Mouse (Mus musculus) heart, adult 2 months (tissue): Measurements from ENCODE around the gene Rem2. TPM values are rescaled to one million over a fixed set of nuclear protein-coding genes. Genes with fewer than 3 reads are reported as not detected.

Experiments used
- DNase-seq, 2 experiments: peaks; one replicate each; pipeline ENCODE4 v3.0.0; 2021
- H3K27ac ChIP-seq: fragments of 200-600 bp; 2 replicates; pipeline ENCODE4 v1.8.1; 2022
- H3K27me3 ChIP-seq: fragments of 200-500 bp; 2 replicates; pipeline ENCODE4 v1.6.1; 2012; ENCODE audit warnings: mild to moderate bottlenecking, low read length, inconsistent platforms, mixed read lengths; ENCODE audit not compliant: control insufficient read depth, insufficient read depth
- H3K36me3 ChIP-seq: fragments of 200-500 bp; 2 replicates; pipeline ENCODE4 v1.6.1; 2012; ENCODE audit warnings: low read length, inconsistent platforms; ENCODE audit not compliant: control insufficient read depth, insufficient read depth
- H3K4me1 ChIP-seq: fragments of 200-500 bp; 2 replicates; pipeline ENCODE4 v1.6.1; 2011; ENCODE audit warnings: low read length; ENCODE audit not compliant: control insufficient read depth, insufficient read depth
- H3K4me3 ChIP-seq: fragments of 200-600 bp; 2 replicates; pipeline ENCODE4 v1.8.1; 2022
- H3K79me2 ChIP-seq: fragments of 200-500 bp; replicated peaks from 2 replicates; pipeline ENCODE4 v1.6.1; 2012; ENCODE audit warnings: mild to moderate bottlenecking, inconsistent platforms, low read length, moderate library complexity, mixed read lengths; ENCODE audit not compliant: control insufficient read depth, insufficient read depth
- H3K9ac ChIP-seq: fragments of 200-500 bp; 2 replicates; pipeline ENCODE4 v1.6.1; 2012; ENCODE audit warnings: low read depth, mild to moderate bottlenecking, control low read depth, inconsistent platforms, low read length, mixed read lengths
- CTCF ChIP-seq: fragments of 200-600 bp; IDR thresholded peaks from 2 replicates; pipeline ENCODE4 v1.8.1; 2022; ENCODE audit warnings: antibody characterized with exemption, mild to moderate bottlenecking, moderate library complexity
- EP300 ChIP-seq: fragments of 200-500 bp; IDR thresholded peaks from 2 replicates; pipeline ENCODE4 v1.6.1; 2011; ENCODE audit warnings: low read depth, low read length, control low read depth; ENCODE audit not compliant: insufficient read depth
- POLR2A ChIP-seq: fragments of 200-500 bp; IDR thresholded peaks from 2 replicates; pipeline ENCODE4 v1.6.1; 2011; ENCODE audit warnings: mild to moderate bottlenecking, low read depth, low read length, control low read depth; ENCODE audit not compliant: insufficient read depth
- WGBS: fragments of 180-500 bp; shearing (Covaris S2); methylation state at CpG from one replicate; pipeline ENCODE4 v1.1.7; 2018; 5-methylcytosine and 5-hydroxymethylcytosine counted together
- intact Hi-C: fragments of 180-260 bp; cut with DNase I; formaldehyde crosslinking; loops from one replicate; pipeline ENCODE4 v1.15.1; 2025
- polyA plus RNA-seq: library from polyadenylated mRNA; depleted of rRNA; stranded (reverse); fragments of >200 nt; gene quantifications from 2 replicates; pipeline ENCODE4 v1.2.3, GENCODE M21; 2012
- total RNA-seq, 2 experiments: library from RNA; stranded (reverse); gene quantifications; 2 replicates each; pipeline ENCODE4 v1.2.3; 2021

Rem2 gene
- total and polyA plus RNA-seq, 3 experiments: not detected

- WGBS: 40% methylated on average over 12 of the region's 12 CpGs
- H3K4me3 ChIP-seq: peak overlapping the region; percentile 71
Observed at GRCm38 (mm10) chr14:54433941-54434531, 41.9 kb upstream of the Rem2 start.

DNA sequence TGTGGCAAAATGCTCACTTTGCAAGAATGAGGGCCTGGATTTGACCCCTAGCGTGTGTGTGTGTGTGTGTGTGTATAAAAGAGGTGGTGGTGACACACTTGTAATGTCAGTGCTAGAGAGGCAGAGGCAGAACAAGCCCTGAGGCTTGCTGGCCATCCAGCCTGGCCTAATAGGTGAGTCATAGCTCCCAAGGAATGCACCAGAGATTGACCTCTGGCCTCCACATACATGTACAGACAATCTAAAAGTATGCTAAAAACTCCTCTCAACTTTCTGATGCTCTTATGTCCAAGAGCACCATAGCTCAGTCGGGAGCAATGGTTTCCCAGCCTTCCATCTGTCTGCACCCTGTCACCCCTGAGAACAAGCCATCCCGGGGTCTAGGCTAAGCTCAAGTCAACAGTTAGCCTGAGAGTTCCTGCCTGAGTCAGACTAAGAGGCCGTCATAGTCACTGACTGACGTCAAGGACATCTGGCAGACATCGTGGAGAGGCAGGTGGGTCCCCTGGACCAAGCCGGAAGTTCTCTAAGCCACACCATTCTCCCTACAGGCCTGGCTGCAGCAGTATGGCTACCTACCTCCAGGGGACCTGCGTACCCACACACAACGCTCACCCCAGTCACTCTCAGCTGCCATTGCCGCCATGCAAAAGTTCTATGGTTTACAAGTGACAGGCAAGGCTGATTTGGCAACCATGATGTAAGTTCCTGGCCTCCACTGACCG lies 40.5 kb upstream of the Rem2 start:
- WGBS: 63% methylated on average over 11 of the region's 11 CpGs

More at GRCm38 (mm10) chr14:54433941-54434531, 41.9 kb upstream of the Rem2 start:
- Histone ChIP-seq H3K4me1 (peaks cover 9% of the 10 kb centered on the region), H3K9ac (no peak overlapping the region), H3K27ac (peak overlapping the region; percentile 81), H3K36me3 (no peaks in the 10 kb centered on the region), H3K27me3 (peaks cover 1% of the 10 kb centered on the region; the same call in 1 of the 2 replicates), H3K79me2 (no peaks in the 10 kb centered on the region)
- peak; percentile 33 to 46 for DNase-seq
- intact Hi-C loops: no loop called here
- TF ChIP-seq EP300 (no peak), POLR2A (no peak), CTCF (no peak)

DNA sequence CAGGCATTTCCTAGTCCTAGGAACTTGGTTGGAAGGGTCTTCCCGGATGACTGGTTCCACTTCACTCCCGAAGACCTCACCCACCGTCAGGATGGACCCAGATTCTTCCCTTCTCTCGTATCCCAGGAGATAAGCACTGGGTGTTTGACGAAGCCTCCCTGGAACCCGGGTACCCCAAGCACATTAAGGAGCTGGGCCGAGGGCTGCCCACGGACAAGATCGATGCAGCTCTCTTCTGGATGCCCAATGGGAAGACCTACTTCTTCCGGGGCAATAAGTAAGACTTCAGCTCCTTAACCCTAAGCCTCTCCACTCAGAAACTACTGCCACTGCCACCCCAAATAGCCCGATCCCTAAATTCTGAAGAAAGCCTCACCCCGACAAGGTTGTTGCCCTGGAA lies 36.7 kb upstream of the Rem2 start:
- H3K27ac ChIP-seq: no peak overlapping the region
- H3K9ac ChIP-seq: no peak overlapping the region
- H3K4me3 ChIP-seq: no peak overlapping the region
- 88% methylated on average over 12 of the region's 12 CpGs for WGBS
- no peak for DNase-seq
- TF ChIP-seq CTCF: no peak
- TF ChIP-seq EP300: no peak
- no peak for TF ChIP-seq POLR2A
- intact Hi-C loops: no loop called here
- 0 out of 2 replicates have a peak, but pooled peaks cover 1% of the 10 kb centered on the region for H3K4me1 ChIP-seq
- no peaks in the 10 kb centered on the region for H3K36me3 ChIP-seq
- H3K27me3 ChIP-seq: no peaks in the 10 kb centered on the region
- H3K79me2 ChIP-seq: no peaks in the 10 kb centered on the region

More for the DNA sequence above, 40.5 kb upstream of the Rem2 start:
- Histone ChIP-seq H3K4me3 (no peak overlapping the region), H3K27me3 (peaks cover 1% of the 10 kb centered on the region; the same call in 1 of the 2 replicates), H3K27ac (no peak overlapping the region), H3K4me1 (peaks cover 7% of the 10 kb centered on the region), H3K9ac (no peak overlapping the region), H3K79me2 (no peaks in the 10 kb centered on the region), H3K36me3 (no peaks in the 10 kb centered on the region)
- intact Hi-C loops: no loop called here
- no peak for TF ChIP-seq POLR2A
- no peak for TF ChIP-seq CTCF
- TF ChIP-seq EP300: no peak
- no peak for DNase-seq

GRCm38 (mm10) chr14:54439610-54440009 lies 36.3 kb upstream of the Rem2 start:
- Histone ChIP-seq H3K4me3 (no peak overlapping the region), H3K9ac (no peak overlapping the region), H3K4me1 (0 out of 2 replicates have a peak, but pooled peaks cover 1% of the 10 kb centered on the region), H3K27me3 (no peaks in the 10 kb centered on the region), H3K36me3 (no peaks in the 10 kb centered on the region), H3K27ac (no peak overlapping the region), H3K79me2 (no peaks in the 10 kb centered on the region)
- no peak for DNase-seq
- 75% methylated on average over 7 of the region's 7 CpGs for WGBS
- intact Hi-C loops: loop anchor here (10.0 kb wide), 1 partner anchor 375 kb away; no protein-coding TSS in a partner anchor
- TF ChIP-seq EP300 (no peak), CTCF (no peak), POLR2A (no peak)

DNA sequence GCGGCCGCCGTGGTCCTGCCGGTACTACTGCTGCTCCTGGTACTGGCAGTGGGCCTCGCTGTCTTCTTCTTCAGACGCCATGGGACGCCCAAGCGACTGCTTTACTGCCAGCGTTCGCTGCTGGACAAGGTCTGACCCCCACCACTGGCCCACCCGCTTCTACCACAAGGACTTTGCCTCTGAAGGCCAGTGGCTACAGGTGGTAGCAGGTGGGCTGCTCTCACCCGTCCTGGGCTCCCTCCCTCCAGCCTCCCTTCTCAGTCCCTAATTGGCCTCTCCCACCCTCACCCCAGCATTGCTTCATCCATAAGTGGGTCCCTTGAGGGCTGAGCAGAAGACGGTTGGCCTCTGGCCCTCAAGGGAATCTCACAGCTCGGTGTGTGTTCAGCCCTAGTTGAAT lies 35.4 kb upstream of the Rem2 start:
- Histone ChIP-seq H3K36me3 (no peaks in the 10 kb centered on the region), H3K4me1 (0 out of 2 replicates have a peak, but pooled peaks cover 1% of the 10 kb centered on the region), H3K4me3 (no peak overlapping the region), H3K79me2 (no peaks in the 10 kb centered on the region), H3K9ac (no peak overlapping the region), H3K27ac (no peak overlapping the region), H3K27me3 (no peaks in the 10 kb centered on the region)
- intact Hi-C loops: loop anchor here (10.0 kb wide), 1 partner anchor 376 kb away; no protein-coding TSS in a partner anchor
- no peak for TF ChIP-seq POLR2A
- no peak for TF ChIP-seq CTCF
- no peak for TF ChIP-seq EP300
- 86% methylated on average over 14 of the region's 14 CpGs for WGBS
- DNase-seq: no peak

DNA sequence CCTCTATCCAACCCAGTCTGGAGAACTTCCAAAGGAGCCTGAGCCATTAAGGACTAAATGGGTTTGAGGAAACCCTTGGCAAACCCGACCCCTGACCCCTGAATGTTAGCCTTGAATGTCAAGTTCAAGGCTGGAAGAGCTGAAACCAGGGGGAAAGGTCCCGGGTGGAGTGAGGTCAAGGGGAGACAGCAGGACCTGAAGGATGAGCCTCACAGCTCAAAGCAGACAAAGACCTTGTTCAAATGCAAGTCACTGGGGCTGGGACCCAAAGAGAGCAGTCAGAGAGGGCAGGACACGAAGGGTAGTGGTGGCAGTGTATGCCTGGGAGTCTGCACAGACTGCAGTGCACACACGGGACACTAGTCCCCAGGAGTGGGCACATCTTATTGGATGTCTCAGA lies 34.5 kb upstream of the Rem2 start:
- no peak overlapping the region for H3K4me3 ChIP-seq
- no peak overlapping the region for H3K27ac ChIP-seq
- H3K4me1 ChIP-seq: 0 out of 2 replicates have a peak, but pooled peaks cover 1% of the 10 kb centered on the region
- no peaks in the 10 kb centered on the region for H3K27me3 ChIP-seq
- DNase-seq: no peak
- intact Hi-C loops: loop anchor here (10.0 kb wide), 1 partner anchor 377 kb away; no protein-coding TSS in a partner anchor
- no peaks in the 10 kb centered on the region for H3K79me2 ChIP-seq
- no peaks in the 10 kb centered on the region for H3K36me3 ChIP-seq
- 77% methylated on average over 4 of the region's 4 CpGs for WGBS
- no peak overlapping the region for H3K9ac ChIP-seq
- TF ChIP-seq CTCF (no peak), EP300 (no peak), POLR2A (no peak)
